Mouse (Mus musculus): ENCODE measurements around the gene Zbed4. TPM values are rescaled to one million over a fixed set of nuclear protein-coding genes. Genes with fewer than 3 reads are reported as not detected.
A peak's percentile ranks its signal among the peaks of the same experiment; 100 is the strongest.
"Not testable (repeated sequence)": the region's sequence is repeated elsewhere in the genome, so short reads cannot be mapped to it uniquely, and the experiment has no call there.

The Zbed4 gene
- polyA plus RNA-seq, 1 experiment: 3.2 TPM

DNA sequence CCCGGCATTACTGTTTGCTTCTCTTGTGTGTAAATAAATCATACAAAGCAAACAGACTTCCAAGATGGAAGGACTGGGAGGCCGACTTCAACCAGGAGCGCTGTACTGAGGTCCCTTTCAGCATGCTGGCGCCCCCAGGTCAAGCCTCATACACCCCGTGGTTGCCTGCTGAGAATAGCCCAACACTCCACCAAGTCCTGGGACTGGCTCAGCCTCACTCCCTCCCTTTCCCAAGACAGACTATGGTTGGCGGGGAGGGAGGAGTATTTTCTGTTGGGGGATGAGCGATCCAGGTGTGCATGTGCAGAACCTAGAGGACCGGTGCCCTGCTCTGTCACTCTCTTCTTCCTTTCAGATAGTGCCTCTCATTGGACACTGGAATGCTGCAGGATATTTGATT, 56.7 kb downstream of the Zbed4 start:
- no peak for DNase-seq (ENCODE audit: low spot score)

DNA sequence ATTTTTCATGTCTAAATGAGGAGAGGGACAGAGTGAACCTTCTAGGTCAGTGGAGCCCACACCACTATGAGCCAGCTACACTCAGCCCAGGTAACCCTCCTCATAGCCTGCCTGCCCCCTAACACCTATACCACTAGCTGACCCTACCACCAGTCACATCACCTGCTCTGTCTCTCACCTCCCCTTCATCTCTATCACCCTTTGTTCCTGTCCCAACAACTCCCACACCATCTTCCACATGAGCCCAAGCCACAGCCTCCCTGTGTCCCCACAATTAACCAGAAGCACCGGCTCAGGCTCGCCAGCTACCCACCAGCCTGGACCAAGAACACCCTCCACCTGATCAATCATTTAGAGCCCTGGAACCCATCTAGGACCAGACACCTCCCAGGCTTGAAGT, 58.9 kb downstream of the Zbed4 start:
- no peak for DNase-seq (ENCODE audit: low spot score)

DNA sequence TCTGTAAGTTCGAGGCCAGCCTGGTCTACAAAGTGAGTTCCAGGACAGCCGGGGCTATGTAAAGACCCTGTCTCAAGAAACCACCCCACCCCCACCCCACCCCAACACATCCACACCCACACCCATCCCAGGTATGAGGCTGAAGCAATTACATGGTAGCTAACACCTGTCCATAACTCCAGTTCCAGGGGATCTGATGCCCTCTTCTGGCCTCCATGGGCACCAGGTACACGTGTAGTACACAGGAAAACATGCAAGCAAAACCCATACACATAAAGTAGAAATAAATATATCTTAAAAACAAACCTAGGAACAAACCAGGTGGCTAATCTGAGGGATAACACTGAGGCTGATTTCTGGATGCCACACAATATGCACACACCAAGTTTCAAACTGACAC, 61.8 kb downstream of the Zbed4 start:
- DNase-seq (ENCODE audit: low spot score): no peak

DNA sequence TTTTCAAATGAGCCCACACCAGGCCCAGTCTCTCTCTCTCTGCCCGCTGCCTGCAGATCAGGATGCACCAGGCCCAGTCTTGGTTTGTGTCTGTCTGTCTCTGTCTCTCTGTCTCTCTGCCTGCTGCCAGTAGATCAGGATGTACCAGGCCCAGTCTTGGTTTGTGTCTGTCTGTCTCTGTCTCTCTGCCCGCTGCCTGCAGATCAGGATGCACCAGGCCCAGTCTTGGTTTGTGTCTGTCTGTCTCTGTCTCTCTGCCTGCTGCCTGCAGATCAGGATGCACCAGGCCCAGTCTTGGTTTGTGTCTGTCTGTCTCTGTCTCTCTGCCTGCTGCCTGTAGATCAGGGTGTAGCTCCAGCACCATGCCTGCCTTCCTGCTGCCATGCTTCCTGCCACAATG, 62.4 kb downstream of the Zbed4 start:
- DNase-seq (ENCODE audit: low spot score): not testable (repeated sequence)

DNA sequence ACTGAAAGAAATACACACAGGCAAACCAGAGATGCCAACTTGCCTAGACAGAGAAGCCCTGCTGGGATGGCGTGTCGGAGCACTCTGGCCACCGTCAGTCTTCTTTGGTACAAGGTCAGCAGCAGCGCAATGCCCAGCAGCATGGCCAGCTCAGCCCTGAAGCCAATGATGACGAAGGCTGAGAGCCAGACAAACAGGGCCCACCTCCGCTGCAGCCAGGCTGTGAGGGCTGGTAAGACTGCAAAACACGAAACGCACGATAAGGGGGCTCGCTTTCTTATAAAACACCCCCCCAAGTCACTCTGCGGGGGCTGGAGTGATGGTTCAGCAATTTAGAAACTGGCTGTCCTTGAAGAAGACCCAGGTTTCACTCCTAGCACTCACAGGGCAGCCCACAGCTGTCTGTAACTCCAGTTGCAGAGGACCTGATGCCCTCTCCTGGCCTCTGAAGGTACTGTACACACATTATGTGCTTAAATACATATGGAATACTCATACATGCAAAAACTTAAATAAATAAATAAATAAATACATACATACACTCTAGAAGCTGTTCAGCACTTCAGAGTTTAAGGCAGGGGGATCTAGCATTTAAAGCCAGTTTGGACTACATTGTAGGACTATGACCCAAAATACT, 63.1 kb downstream of the Zbed4 start:
- DNase-seq (ENCODE audit: low spot score): no peak

DNA sequence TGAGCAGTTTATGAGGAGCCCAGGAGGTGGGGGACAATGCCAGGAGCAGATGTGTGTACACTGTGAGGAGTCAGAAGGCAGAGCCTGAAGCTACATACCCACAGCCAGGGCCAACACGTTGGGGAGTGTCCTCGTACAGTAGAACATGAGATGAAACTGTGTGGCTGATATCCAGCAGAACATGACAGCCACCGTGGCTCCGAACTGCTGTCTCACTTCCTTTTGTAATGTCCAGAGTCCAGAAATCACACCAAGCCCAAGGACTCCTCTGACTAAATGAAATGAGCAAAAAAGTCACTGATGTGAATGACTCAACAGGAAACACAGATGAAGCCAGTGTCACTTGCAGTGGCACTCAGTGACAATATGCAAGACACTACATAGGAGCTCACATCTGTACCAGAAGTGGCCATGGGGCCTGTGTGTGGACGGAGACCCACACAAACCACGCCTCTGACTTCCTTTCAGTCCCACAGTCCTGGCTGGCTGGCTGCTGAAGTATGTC, 63.8 kb downstream of the Zbed4 start:
- no peak for DNase-seq (ENCODE audit: low spot score)

DNA sequence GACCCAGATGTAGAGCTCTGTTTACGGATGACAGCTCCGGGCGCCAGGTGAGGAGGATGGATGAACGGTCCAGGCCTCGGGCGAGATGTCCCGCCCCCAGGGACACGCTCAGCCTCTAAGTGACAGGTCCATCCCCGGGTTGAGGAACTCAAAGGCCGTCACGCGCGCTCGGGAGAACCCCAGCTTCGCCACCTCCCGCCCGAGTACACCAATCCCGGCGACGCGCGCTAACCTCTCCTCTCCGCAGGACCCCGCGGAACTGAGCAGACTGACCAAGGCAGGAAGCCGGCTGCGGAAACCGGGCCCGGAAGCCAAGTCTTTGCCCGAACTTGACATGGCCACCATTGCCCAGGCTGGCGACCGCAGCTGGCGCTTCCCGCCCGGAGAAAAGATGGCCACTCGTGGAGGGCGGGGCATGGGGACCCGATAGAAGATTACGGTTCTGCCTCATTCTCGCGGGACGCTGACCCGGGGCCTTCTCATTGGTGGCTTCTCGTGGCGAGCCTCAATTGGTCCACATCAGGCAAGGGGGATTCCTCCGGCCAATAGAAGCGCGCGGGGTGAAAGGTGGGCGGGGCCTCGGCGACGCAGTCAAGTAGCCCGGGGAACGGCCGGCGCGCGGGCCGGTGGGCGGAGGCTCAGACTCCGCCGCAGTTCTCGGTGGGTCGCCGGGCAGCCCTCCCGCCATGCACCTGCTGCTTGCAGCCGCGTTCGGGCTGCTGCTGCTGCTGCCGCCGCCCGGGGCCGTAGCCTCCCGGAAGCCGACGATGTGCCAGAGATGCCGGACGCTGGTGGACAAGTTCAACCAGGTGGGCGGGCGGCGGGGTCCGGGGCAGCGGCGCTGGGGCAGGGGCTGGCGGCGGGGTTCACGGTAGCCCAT, 67.8 kb downstream of the Zbed4 start, which contains the start of the genes Alg12 and Creld2:
Gene Alg12, minus strand, starts transcription at position 293 of the 880 bp plus-strand sequence.
Gene Creld2, plus strand, starts transcription at position 621 of the 880 bp plus-strand sequence.
- DNase-seq (ENCODE audit: low spot score): peak; percentile 95

DNA sequence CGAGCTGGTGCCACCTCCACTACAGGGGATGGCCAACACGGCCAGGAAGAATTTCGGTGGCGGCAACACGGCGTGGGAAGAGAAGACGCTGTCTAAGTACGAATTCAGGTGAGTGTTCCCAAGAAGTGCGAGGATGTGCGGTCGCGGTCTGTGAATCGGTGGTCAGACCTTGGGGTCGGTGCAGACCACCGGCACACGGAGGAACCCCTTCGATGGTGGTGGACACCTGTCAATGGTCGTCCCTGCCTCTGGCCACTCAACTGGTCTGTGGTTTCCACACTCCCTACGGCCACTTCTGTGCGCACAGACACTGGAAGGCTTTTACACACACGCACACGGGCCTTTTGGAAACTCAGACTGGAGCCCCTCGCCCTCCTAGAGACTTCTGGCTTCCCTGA, 68.4 kb downstream of the Zbed4 start:
- no peak for DNase-seq (ENCODE audit: low spot score)

DNA sequence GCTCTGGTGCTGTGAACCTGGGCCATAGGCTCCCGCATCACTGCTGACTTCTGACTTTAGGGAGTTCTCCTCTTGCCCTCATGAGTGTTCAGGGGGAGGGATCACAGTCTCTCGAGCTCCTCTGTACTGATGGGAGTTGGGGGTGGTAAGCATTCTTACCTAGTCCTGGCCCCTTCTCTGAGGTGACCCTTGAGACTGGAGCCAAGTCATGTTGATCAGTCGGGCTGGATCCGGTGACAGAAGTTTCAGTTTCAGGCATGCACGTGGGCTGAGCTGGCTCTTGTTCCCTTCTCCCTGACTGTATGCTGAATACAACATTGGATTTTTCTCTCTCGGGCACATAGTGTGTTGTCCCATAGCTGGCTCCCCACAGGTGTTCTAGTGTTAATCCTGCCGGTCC, 69.9 kb downstream of the Zbed4 start:
- DNase-seq (ENCODE audit: low spot score): no peak

DNA sequence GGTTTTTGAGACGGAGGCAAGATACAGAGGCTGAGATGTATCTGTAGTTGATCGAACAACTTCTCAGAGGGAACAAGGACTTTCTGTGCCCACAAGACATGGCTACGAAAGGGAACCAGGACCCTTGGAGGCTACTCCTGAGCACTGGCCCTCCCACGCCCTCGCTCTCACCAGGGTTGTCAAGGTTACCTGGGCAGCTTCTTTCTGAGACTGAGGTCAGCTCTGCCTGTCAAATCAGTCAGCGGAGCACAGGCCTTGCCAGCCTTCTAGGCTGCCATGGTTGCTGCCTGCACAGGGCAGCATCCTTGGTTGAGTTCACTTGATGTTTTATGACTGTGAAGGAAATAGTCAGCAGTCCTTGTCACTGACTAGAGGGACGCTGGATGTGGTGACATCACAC, 71.1 kb downstream of the Zbed4 start:
- DNase-seq (ENCODE audit: low spot score): no peak

DNA sequence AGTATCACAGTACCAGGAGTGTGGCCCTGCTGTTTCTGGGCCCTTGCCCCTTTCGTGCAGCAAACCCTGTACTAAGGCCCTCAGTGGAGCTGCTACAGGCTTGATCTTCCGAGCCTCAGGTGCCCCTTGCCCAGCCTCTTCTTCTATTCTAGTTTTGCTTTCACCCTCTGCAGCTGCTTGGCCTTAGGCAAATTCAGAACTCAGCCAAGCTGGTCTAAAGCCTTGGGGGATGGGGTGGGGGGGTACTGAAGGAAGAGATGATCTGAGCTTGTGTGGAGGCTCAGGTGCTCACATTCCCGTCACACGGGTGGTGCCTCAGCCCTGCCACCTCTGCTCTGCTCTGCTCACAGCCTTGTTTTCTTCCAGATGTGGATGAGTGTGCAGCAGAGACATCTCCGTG, 71.9 kb downstream of the Zbed4 start:
- DNase-seq (ENCODE audit: low spot score): no peak

DNA sequence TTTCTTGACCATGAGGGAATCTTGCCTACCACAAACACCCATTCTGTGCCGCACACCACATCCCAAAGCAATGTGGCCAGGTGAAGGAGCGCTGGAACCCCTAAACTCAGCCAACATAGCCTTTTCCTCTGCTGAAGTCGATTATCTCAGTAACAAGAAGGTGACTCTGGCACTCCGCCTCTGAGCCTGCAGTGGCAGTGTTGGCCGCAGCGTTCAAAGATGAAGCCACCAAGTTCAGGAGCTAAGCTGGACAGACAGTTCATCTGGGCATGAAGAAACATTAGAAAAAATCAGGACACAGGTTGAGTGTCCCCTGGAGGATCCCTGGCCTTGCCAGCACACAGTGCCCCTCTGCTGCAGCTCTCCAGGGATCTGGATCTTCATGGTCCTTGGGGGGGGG, 76.0 kb downstream of the Zbed4 start:
- no peak for DNase-seq (ENCODE audit: low spot score)

DNA sequence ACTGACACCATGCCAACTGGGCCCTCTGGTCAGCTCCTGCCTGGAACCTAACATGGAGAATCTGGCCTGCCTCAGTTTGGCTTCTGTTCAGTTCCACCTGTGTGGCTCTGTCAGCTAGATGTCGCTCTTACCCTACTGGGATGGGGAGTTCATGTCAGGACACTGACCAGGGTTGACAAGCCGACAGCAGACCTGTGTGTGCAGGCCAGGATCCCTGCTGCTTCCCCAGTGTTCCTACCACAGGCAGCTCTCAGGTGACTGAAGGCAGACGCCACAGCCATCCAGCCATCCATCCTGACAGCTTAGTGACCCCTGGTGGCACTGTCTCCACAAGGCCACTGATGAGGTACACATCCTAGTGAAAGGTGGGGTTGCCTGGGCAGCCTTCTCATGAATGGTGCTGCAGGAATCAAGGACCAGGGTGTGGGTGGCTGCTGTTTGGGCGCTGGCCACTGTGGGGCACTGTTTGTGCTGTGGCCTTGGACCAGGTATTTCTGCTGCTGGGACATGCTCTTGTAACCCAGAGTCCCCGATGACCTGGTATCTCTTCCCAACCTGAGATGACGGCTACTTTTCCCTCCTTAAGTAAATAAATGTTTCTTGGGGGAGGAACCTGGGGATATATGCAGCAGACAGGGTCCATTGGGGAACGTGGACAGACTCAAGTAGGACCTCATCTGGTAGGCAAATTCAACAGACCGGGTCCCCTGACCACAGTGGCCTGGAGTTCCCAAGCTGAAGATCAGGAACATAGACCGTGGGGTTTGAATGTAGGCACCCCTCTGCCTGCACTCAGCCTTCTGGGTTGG, 76.7 kb downstream of the Zbed4 start:
- DNase-seq (ENCODE audit: low spot score): peak; percentile 54

DNA sequence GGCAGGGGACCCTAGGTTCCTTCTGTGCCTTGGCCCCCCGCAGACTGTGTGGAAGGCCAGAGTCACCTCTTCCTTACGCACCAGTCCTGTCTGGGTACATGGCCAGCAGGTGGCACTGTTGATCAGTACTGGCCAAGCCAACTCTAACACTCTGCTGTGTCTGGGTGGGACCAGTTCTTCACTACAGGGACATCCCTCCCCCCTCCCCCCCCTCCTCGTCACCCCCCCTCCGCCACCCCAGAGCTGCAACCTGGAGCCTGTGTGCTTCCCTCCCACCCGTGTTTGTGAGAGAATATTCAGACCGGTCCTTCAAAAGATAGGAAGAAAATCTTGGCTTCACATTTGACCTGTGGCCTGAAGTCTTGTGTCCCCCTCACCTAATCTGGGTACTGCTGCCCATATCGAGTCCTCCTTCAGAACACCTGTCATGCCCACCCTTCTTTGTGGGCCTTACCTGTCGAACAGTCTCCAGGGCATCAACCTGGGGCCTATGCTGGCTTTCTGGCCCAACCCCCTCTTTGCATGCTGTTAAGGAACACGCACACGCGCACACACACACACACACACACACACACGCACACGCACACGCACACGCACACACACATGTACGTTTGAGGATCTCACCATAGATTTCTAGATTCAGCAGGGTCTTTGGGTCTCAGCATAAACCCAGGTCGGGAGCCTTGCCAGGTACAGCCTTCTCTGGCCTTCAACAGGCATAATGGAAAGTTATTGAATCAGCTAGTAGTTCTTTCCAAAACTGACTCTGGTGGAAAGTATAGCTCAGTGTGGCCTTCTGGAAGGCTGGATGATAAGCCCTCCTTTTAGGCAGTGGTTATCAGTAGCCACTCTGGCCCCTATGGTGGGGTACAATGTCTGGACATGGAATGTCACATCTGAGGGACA, 77.6 kb downstream of the Zbed4 start:
- peak; percentile 84 for DNase-seq (ENCODE audit: low spot score)

DNA sequence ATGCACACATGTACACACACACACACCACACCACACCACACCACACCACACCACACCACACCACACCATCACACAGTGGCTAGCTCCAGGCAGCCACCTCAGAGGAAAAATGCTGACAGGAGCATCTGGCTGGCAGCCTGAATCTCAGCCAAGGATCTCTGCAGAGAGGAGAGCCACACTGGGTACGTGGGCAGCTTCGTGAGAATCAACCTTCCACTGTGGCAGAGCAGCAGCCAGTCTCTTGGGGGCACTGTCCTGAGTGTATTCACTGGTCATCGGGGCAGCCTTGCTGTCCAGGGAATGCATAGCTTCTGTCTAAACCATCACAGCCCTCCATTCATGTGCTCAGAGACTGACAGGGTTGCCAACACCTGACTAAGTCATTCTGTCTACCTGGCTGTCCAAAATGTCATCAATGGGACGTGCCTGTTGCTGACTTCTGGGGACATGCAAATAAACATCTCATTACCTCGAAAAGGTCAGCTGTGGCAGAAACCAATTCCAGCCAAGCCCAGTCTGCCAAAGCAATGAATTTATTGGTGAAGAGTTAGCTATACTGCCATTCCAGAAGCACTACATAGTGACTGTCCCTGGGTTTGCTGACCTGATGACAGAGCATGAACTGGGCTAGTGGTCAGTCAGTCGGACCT, 78.5 kb downstream of the Zbed4 start:
- no peak for DNase-seq (ENCODE audit: low spot score)

DNA sequence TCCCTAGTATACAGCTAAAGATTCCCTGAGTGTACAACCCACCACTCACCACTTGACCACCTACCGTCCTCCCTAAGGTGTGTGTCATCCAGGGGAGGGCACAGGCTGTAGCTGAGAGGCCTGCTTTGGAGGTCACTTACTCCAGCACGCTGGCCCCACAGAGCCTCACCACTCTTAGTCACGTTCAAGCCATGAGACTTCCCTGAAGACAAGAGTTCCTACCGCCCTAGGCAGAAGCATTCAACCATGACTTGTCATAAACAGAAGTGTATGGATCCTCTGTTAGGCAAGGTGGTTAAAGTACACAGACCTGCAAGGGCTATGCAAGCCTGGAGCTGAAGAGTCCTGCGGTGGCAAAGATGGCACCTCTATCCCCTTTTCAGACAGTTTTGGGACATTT, 79.2 kb downstream of the Zbed4 start:
- no peak for DNase-seq (ENCODE audit: low spot score)

DNA sequence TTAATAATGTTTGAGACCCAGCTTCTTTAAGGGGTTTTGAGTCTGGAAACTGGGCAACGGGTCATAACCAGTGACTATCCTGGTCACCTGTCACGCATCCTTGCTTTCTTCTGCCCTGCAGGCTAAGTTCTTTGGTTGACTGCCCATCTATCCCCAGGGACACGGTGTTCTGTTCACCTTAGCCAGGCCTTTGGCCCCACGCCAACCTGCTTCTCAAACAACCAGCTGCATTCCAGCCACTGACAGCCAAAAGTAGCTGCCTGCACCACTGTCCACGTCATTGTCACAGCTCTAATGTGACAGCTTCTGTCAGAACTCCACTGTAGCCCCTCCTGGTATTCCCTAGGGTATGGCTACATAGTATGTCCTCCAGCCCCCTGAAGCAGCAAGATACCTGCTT, 80.0 kb downstream of the Zbed4 start:
- DNase-seq (ENCODE audit: low spot score): no peak

DNA sequence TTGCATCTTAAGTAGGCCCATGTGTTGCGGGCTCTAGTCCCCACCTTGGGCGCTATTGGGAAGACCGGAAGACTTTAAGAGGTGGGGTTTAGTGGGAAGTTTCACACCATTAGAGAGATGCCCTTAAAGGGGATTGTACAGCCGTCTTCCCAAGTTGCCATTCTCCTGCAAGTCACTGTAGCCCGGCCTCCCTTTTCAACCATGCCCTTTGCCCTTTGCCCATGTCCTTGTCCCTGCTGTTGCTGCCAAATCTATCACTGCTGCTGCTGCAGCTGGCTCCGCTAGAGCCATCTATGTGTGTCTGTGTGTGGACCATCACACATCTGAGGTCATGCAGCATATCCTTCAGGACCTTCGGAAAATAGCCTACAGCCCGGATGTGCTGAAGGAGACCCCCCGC, 81.1 kb downstream of the Zbed4 start:
- DNase-seq (ENCODE audit: low spot score): no peak
